Mouse (Mus musculus) cerebellum, postnatal 4 days (tissue): ENCODE data around the gene Chrna7.
A peak's percentile ranks its signal among the peaks of the same experiment; 100 is the strongest.

Source experiments
- DNase-seq, 2 experiments: peaks; one replicate each; pipeline ENCODE4 v3.0.0; 2022; ENCODE audit warnings: low spot score in 2 of 2, mixed read lengths in 1 of 2

The Chrna7 gene

DNA sequence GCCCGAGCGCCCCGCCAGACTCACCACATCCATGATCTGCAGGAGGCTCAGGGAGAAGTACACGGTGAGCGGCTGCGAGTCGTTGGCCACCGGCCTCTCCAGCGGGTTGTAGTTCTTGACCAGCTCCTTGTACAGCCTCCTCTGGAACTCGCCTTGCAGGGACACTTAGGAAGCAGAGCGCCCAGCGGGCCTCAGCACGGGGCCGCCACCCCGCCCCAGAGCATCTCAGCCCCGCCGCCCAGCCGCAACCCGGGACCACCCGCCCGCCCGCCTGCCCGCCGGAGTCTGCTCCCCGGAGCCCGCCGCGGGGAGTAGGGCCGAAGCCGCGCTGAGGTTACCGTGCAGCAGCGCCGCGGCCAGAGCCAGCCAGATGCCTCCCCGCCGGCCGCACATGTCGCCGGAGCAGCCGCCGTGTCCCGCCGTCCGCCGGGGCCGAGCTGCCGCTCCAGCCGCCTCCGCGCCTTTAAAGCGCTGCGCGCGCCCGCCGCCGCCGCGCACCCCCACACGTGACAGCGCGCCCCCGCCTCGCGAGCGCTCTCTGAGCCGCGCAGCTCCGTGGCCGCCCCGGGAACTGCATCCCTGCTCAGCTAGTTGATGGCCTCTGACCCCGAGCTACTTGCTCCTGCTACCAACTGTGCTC is at the start of gene Chrna7:
Chrna7 (minus strand) TSS at position 486 of the 640 bp plus-strand sequence.
- peak; percentile 73 to 86 for DNase-seq

DNA sequence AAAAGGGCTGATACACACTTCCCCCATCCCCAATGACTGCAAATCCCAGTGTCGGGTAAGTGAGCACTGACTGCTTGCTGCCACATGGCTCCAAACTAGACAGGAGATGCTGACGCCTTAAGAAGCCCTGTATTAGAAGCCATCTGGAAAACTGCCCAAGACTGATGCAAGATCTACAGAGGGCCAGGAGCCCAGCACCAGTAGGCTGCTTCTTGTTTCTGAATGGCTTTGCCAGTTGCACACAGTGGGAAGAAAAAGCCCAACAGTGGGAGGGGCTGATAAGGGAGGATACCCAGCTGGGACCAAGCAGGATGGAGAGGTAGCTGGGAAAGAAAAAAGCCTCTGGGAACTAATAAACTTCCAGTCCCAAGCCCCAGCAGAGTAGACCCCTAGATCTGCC is 37.0 kb upstream of the Chrna7 start:
- no peak for DNase-seq

DNA sequence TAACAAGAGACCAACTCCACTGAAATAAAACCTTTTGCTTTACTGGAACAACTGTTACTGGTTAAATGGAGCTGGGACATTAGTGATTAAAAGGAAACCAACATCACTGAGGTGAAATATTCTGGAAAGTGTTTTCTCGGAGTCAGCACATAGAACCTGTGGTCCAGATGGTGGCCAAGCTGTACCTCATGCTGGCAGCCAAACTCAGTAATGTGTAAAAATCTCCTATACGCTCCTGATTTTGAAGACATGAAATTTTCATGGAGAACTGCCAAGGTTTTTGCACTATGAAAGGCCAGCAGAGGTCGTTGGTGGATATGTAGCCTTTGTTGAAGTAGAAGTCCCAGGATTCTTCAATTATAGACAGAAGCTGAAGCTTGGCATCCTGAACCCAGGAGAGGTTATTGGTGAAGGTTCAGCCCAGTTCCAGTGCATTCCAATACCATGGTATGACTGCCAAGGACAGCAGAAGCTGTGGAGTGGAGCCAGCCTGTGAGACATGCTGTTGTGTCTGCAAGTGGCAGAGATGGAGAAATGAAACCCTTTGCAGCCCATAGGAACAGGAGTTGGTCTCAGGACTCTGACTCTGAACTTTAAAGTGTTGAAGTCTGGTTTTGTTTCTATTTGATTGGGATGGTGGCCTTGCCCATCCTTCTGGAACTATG is 25.6 kb upstream of the Chrna7 start:
- DNase-seq: peak in 1 of 2 experiments; percentile 15

DNA sequence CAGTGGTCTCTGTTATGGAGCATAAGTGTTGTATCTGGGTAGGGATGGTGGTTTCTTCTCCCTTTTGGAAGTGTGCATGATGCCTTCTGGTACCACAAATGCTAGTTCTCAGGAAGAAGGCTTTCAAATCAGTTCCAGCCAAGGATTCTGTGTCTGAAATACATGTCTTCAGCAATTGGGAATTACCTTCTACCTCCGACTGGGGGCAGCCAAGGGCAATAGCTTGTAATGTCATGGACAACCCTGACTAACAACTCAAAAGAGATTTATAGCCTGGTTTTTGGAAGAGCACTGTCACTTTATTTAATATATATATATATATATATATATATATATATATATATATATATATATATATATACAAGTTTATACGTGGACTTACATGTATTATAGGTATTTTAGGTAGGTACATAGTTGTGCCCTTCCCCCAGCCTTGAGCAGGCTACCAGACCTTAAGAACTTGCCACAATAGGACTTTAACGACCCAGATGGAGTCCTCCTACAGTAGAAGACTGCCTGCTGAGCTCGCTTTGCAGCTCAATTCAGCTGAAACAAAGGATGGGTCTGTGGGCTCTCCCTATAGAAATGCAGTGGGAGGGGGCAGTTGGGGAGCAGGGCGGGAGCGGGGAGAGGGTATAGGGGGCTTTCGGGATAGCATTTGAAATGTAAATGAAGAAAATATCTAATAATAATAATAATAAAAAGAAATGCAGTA is 12.9 kb upstream of the Chrna7 start:
- no peak for DNase-seq

DNA sequence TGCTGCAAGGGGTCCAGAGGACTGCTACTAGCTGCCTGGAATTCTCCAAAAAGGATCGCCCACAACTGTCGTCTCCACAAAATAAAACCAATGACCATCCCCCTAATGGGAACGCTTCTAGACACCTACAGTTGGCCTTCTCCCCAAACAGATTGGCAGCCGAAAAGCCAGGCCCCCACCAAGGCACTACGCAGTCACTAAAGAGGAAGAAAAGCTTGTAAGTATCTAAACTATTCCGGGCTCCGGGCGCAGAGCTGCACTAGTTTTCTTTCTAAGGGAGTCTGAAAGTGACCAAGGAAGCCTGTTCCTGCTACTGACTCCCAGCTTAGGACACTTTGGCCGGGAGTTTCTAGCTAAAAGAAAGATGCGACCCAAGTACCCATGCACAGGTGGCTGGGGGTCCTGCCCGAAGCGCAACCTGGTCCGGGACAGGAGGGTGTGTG is 707 bp downstream of the Chrna7 start:
- DNase-seq: no peak

DNA sequence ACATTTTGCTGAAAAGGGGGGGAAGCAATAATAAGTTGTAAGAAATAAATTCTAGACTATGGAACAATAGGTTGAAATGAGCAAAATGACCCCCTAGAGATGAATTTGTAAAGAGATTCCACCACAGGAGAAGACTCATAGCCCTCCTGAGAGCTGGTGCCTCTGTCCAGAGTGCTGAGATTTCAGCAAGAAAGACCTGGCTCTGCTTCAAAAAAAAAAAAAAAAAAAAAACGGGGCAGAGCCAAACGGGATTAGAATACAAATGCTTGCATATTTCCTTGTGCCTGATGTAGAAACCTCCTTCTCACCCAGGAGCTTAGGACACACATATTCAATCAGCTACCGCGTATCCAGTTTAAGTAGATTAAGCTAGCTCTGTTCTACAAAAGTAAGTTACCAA is 2.9 kb downstream of the Chrna7 start:
- no peak for DNase-seq

DNA sequence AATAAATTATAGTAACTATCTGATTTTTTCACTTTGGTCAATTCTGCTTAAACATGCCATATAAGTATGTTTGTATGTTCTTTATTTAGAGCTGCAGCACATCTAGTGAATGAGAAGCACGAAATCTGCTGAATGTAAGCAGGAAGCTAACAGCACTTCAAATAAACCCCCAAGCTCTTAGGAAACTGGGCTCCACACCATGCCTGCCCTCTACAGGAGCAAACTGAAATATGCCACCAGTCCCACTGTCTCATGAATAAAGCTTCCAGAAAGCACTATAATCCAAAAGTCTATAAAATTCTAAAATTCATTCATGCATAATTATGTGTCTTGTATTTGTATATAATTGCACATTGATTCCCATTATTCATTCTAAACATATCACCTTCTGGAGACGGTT is 5.2 kb downstream of the Chrna7 start:
- DNase-seq: no peak

DNA sequence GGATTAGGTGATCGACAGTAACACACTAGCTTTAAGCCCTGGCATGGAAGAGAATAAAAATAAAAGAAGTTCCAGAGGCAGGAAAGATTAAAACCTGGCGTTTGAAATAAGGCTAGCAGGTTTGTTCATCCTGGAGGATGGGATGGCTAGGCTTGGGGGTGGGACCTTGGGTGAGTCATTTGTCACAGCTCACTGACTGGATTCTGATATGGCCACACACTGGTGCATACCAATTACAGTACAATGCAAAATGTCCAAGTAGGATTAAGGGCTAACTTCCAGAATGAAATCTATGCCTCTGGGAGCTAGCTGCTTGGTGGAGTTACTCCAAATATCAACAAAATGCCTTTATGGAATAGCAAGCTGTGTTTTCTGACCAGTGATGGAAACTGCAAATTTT is 16.8 kb downstream of the Chrna7 start:
- no peak for DNase-seq

DNA sequence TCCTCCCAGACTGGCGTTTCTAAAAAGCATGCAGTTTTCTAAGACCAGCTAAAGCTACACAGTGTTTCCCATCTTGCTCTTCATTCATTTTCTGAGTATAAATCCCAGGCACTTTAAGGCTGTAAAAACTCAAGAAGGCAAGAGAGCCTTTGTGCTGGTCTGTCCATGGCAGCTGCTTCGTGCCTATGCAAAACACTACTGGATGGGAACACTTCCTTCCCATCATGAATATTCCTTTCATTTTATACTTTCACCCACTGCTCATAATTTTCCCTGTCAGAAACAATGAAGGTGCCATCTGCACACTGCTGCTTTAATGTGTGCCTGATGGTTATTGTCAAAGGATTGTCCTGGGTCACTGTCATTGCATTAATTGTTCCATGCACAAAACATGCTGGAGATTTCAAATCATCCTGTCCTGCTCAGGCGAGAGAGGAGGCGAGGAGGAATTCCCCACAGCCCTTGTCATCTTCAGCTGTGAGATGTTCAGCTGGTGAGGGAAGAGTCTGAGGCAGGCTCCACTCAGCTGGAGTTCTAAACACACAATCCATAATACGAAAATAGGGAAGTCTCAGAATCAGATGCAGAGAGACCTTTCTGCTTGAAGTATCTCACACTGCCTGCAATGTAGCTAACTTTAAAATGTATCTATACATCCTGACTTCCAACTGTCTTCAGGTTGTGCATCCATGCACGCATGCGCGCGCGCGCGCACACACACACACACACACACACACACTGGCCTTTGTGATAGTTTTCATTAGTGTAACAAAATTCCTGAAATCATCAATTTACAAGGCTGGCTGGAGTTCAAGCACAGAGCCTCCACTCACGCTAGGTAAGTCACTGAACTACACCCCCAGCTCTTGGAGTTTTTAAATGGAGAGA is 22.5 kb downstream of the Chrna7 start:
- DNase-seq: no peak

DNA sequence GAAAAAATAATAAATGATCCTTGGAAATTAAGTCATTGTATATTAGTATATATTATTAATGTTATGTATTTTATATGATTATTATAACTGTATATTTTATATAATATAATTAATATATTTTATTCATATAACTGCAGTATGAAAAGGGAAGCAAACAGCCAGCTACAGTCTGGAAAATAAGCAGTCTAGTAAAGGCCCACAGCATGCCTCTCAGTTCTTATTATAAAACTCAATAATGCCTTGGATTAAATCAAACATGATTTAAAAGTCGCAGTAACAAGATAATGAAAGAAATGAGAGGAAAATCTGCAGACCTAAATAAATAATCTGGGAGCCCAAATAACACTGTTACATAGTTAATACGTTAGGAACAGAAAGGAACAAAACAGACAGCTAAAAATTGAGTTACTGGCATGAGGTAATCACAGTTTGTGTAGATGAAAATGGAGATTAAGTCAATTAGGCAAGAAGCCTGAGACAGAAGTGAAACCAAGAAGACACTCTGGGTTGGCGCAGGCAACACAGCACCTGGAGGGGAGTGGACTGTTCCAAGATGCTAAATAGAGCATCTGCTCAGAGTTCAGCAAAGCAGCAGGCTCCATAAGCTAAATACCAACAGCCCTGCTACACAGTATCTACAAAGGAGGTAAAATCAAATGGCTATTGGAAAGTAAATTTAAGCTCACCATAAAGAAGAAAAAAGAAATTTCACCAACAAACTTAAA is 42.1 kb downstream of the Chrna7 start:
- peak in 1 of 2 experiments; percentile 26 for DNase-seq

DNA sequence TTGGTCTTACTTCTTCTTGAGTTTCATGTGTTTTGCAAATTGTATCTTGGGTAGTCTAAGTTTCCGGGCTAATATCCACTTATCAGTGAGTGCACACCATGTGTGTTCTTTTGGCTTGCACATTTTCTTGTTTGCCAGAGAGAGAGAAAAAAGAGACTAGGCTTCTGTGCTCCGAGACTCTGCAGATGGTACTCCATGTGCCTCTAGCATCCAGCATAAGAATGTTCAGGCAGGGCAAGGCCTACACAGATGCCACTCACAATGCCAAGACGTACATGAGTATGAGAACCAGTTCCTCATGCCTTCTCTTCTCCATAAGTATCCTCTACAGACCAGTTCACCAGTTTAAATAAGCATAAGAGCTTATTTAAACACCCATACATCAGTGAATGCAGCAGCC is 47.8 kb downstream of the Chrna7 start:
- DNase-seq: no peak

DNA sequence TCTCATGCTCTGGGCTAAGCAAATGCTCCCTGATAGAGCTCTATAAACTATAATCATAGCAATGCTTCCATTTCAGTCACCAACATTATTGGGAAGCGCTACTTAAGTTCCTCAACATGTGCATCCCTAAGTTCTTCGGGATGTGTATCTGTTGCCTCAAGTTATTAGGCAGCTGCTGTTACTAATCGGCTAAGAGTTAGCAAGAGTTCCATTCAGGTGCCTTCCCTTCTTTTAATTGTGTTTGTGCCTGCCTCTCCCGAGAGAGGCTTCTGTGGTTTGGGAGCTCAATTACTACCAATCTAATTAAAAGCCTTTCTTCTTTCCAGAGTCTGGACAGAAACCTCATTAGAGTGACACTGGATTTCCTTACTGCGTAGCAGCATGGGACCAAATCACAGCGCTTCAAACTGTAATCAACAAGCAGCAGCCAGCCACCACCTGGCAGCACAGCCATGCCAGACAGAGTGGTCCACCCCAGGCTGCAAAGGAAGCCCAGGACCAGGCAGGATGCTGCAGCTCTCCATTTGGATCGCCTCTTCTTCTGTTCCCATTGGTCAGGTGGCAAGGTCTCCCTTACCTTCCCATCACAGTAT is 50.0 kb downstream of the Chrna7 start:
- DNase-seq: peak in 1 of 2 experiments; percentile 11

DNA sequence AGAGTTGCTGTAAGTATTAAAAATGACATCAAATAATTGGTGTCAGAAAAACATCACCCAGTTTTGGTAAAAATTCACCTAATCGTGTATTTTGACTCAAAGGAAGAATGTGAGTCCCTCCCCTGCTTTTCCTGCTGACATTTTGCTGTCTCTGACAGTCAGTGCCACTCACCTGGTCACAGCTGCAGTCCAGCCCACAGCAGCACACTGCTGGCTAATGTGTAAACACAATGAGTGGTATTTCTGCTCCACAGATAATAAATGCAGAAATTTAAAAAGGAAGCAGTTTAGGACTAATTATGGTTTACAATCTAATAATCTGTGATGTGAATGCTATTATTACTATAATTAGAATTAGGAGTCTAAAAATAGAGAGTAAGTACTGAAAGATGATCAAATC is 59.1 kb downstream of the Chrna7 start:
- no peak for DNase-seq

DNA sequence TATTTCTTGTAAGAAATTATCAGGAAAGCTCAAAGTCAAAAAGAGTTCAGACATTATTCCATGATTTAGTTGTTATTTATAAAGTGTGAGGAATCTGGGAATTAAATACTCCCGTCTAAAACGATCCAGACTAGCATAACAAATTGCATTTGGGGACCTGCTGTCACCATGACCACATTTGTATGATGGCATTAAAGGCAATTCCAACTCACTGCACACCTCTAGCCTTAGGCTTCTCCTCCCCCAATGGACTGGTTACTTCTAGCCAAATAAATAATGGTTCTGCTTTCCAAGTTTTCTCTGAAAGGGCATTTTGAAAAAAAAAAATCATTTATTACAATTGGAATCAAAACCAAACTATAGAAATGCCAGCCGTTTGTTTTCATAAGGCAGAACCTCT is 63.6 kb downstream of the Chrna7 start:
- no peak for DNase-seq

DNA sequence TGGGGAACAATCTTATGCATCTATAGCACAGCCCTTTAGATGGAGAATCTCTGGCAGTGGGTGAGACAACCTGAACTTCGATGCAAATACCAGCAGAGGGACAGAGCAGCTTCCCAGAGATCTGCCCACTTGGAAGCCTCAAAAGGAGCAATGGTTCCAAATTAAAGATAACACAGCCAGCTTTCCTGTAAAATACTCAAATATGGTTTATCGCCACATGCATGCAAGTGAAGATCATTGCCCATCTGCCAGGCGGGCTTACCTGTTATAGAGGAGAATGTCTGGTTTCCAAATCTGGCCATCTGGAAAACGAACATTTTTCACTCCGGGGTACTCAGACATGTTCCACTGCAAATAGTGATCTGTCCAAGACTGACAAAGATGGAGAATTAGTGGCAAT is 64.0 kb downstream of the Chrna7 start:
- DNase-seq: peak in 1 of 2 experiments; percentile 15

DNA sequence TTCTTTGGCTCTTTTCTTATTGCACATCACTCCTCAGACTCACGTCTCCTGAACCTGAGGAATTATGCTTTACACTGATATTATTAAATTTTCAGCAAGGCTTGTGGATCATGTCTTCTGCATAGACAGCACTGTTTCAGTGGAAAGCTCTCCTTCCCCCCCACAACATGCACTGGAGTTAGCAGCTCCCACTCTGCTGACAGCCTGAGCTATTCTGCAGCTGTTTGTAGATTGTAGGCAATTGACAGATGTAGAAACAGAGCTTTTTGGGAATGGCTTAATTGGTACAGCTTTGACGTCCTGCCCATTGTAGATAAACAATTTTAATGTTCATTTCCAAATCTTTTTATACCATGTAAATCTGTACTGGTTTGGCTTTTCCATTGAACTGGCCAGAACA is 89.8 kb downstream of the Chrna7 start:
- no peak for DNase-seq

DNA sequence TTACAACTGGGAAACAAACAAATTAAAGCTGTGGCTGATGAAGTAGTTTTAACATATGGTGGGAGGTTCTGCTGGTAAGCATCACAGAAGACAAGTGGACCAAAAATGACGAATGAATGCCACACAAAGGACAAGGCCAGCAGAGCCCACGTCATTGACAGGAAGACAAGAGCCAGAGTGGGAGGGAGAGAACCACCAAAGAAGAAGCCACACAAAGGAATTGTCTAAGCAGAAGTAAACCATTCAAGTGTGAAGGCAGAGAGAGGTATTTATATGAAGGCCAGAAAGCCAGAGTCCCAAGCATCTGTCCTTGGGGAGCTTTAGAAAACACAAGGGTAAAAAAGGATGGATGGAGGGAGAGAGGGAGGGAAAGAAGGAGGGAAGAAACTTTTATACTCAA is 98.7 kb downstream of the Chrna7 start:
- no peak for DNase-seq

DNA sequence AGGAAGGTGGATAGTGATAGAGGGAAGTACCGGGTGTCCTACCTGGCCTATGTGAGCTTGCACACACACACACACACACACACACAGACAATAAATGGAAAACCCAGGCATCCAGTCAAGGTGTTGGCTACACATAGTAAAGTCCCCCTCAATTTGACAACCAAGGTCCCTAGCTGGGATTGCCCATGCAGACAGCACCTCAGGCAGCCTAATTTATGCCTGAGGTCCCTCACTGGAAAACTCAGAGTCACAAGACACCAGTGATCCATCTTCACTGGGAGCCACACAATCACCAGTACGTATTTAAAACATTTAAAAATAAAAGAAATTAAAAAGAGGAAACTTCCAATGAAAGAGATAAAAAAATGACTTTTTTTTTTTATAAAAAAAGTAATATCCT is 99.1 kb downstream of the Chrna7 start:
- DNase-seq: no peak

DNA sequence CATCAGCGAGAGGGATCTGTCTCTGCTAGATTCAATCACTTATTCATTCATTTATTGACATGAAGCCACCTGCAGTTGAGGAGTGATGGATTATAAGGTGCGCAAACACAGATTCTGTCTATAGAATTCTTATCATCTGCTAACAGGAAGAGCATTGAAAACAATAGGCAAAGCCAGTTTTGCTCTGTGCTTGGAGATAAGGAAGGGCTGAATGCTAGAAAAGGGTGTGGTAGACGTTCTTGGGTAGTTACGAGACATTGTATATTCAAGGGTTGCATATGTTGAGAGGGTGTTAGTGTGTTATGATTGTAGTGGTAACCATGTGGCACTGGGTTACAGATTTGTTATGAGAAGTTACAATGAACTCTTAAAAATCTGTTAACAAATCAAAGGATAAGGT is 103.0 kb downstream of the Chrna7 start:
- DNase-seq: no peak

DNA sequence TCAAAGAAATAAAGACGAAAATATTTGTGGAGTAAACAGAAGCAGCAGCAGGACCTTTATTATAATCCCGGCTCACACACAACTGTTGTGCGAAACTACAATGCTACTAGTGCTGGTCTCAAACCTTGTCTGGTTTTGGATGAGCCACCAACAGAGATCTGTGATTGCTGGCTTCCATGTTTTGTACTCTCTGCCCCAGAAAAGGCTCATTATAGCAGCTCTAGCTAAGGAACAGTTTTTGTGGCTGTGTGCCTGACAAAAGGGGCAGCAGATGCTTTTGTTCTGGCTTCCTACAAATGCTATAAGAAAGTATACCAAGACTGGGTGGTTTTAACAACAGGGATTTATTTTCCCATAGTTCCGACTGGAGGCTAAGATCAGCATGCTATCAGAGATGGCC is 126.4 kb downstream of the Chrna7 start:
- no peak for DNase-seq
